Mouse (Mus musculus): ENCODE measurements at regions not wholly inside any gene's neighbourhood (a gene's known extent, or its start where the extent isn't known, plus 50 kb on each side); places are given as distances from the start of the nearest gene placed in this dataset.

DNA sequence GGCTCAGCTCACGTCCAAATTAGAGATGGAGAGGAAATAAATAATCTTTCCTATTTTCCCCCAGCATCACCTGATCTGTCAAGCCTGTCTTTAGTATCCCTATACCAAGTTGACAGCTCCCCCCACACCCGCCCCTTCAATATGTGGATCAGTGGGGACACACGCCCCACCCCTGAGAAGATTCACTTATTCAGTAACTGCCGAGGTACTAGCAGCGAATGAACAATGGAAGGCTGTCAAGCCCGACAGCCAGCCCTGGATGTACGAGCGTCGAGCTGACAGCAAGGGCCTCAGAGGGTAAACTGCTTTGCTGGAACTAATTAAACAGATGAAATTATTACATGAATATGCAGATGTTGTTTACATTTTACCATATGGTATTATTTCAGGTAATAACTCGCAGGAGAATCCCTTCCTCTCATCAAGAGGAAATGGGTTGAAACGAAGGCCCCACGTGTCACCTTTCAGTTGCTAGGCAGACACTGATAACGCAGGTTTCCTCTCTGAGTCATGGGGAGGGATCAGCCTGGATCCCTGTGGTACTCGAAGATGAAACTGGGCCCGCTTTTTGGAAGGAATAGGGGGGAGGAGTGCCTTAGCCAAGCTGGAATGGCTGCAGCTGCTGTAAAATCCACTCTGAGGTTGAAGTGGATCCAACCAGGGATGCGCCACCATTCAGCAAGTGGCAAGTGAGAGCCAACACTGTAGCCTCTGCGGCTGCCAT is 319.7 kb downstream of the Nr2f2 start:
- WGBS: 23% methylated on average over 17 of the region's 17 CpGs
- DNase-seq (ENCODE audit: low spot score) (peak; percentile 71), ATAC-seq (peak; percentile 79; the same call in 1 of the 2 replicates)
- H3K9ac ChIP-seq (replicated peaks; ENCODE audit: low read length): no peak overlapping the region
- no peaks in the 10 kb centered on the region for H3K27me3 ChIP-seq (ENCODE audit: insufficient read depth, low read length)
- H3K4me2 ChIP-seq (ENCODE audit: low read depth, low read length): no peak overlapping the region
- peak; percentile 23; the same call in 1 of the 2 replicates for TF ChIP-seq CTCF (IDR thresholded peaks at IDR 0.05; ENCODE audit: low read depth)
- no peaks in the 10 kb centered on the region for H3K36me3 ChIP-seq (ENCODE audit: insufficient read depth, low read length)
- H3K27ac ChIP-seq: no peak overlapping the region
- no peaks in the 10 kb centered on the region for H3K4me1 ChIP-seq (ENCODE audit: insufficient read depth, low read length)
- H3K4me3 ChIP-seq (ENCODE audit: low read length): no peak overlapping the region
- no peaks in the 10 kb centered on the region for H3K9me3 ChIP-seq (ENCODE audit: low read length)

- no peak for DNase-seq (ENCODE audit: low spot score)
- no peak overlapping the region for H3K4me3 ChIP-seq (ENCODE audit: low read length)
- no peak overlapping the region for H3K4me2 ChIP-seq (ENCODE audit: low read depth, low read length)
- TF ChIP-seq CTCF (IDR thresholded peaks at IDR 0.05; ENCODE audit: low read depth): no peak
- no peaks in the 10 kb centered on the region for H3K36me3 ChIP-seq (ENCODE audit: insufficient read depth, low read length)
- no peak overlapping the region for H3K9ac ChIP-seq (replicated peaks; ENCODE audit: low read length)
- 81% methylated on average over 1 of the region's 1 CpGs for WGBS
- H3K9me3 ChIP-seq (ENCODE audit: low read length): no peaks in the 10 kb centered on the region
- no peaks in the 10 kb centered on the region for H3K27me3 ChIP-seq (ENCODE audit: insufficient read depth, low read length)
- no peak overlapping the region for H3K27ac ChIP-seq
- no peak for ATAC-seq
- no peaks in the 10 kb centered on the region for H3K4me1 ChIP-seq (ENCODE audit: insufficient read depth, low read length)
These were observed 329.5 kb downstream of the Nr2f2 start for GRCm38 (mm10) chr7:70037011-70037410.

DNA sequence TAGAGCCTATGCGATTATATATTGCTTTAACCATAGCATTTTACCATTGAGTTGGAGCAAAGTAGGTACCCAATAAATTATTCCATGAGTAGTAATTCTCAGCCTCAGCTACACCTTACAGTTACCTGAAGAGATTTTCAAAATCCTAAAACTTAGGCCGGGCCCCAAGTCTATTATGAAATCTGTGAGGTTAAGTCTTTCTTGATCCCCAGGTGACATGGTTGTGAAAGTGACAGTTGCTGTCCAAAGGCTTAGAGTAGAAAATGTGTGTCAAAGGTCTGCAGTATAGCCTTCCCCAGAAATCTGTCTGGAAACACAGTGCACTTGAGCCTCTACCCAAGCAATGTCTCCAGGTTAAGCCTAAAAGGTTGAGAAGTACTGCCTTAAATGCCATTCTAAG is 333.7 kb downstream of the Nr2f2 start:
- DNase-seq (ENCODE audit: low spot score) (no peak), ATAC-seq (no peak)
- Histone ChIP-seq H3K27me3 (ENCODE audit: insufficient read depth, low read length) (no peaks in the 10 kb centered on the region), H3K27ac (no peak overlapping the region), H3K9ac (replicated peaks; ENCODE audit: low read length) (no peak overlapping the region), H3K9me3 (ENCODE audit: low read length) (no peaks in the 10 kb centered on the region), H3K4me1 (ENCODE audit: insufficient read depth, low read length) (no peaks in the 10 kb centered on the region), H3K4me3 (ENCODE audit: low read length) (no peak overlapping the region), H3K4me2 (ENCODE audit: low read depth, low read length) (no peak overlapping the region), H3K36me3 (ENCODE audit: insufficient read depth, low read length) (no peaks in the 10 kb centered on the region)
- 96% methylated on average over 2 of the region's 2 CpGs for WGBS
- TF ChIP-seq CTCF (IDR thresholded peaks at IDR 0.05; ENCODE audit: low read depth): no peak

DNA sequence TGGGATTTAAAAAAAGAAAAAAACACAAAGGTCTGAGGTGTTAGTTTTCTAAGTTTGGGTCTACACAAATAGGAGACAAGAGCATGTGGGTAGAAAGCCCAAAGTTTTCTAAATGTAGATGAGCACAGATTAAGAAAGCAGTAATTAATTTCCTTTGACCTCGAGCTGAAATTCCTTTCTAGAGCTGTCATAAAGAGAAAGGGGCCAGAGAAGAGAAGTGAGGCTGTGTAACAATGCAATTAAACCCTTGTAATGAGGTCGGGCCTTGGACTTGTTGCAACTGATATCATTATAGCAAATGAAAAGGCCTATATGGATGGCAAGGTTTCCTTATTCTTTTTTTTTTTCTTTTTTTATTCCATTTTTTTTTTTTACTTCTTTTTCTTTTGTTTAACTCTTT is 337.2 kb downstream of the Nr2f2 start:
- WGBS: 52% methylated on average over 2 of the region's 2 CpGs
- Histone ChIP-seq H3K27me3 (ENCODE audit: insufficient read depth, low read length) (no peaks in the 10 kb centered on the region), H3K9ac (replicated peaks; ENCODE audit: low read length) (no peak overlapping the region), H3K36me3 (ENCODE audit: insufficient read depth, low read length) (no peaks in the 10 kb centered on the region), H3K27ac (no peak overlapping the region), H3K4me3 (ENCODE audit: low read length) (no peak overlapping the region), H3K9me3 (ENCODE audit: low read length) (no peaks in the 10 kb centered on the region), H3K4me2 (ENCODE audit: low read depth, low read length) (no peak overlapping the region), H3K4me1 (ENCODE audit: insufficient read depth, low read length) (no peaks in the 10 kb centered on the region)
- ATAC-seq (no peak), DNase-seq (ENCODE audit: low spot score) (no peak)
- no peak for TF ChIP-seq CTCF (IDR thresholded peaks at IDR 0.05; ENCODE audit: low read depth)

DNA sequence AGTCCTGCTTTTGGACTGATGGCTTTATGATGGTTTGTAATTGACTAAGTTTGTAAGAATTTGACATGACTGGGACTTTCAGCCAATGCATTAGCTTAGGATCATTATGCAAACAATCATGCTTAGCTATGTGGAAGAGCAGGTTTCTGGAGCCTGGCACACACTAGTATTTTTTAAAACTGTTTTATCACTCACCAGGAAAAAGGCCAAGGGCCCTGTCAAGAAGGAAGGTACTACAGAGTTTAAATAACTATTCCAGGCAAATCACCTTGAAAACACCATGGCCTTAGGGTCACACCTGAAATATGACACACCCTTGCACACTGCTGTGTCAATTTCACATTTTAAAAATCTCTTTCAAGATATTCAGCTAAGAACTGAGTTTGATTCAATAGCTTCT is 341.0 kb downstream of the Nr2f2 start:
- Histone ChIP-seq H3K36me3 (ENCODE audit: insufficient read depth, low read length) (no peaks in the 10 kb centered on the region), H3K9ac (replicated peaks; ENCODE audit: low read length) (no peak overlapping the region), H3K27ac (no peak overlapping the region), H3K4me3 (ENCODE audit: low read length) (no peak overlapping the region), H3K4me2 (ENCODE audit: low read depth, low read length) (no peak overlapping the region), H3K27me3 (ENCODE audit: insufficient read depth, low read length) (no peaks in the 10 kb centered on the region), H3K4me1 (ENCODE audit: insufficient read depth, low read length) (no peaks in the 10 kb centered on the region), H3K9me3 (ENCODE audit: low read length) (no peaks in the 10 kb centered on the region)
- TF ChIP-seq CTCF (IDR thresholded peaks at IDR 0.05; ENCODE audit: low read depth): no peak
- ATAC-seq (no peak), DNase-seq (ENCODE audit: low spot score) (no peak)

DNA sequence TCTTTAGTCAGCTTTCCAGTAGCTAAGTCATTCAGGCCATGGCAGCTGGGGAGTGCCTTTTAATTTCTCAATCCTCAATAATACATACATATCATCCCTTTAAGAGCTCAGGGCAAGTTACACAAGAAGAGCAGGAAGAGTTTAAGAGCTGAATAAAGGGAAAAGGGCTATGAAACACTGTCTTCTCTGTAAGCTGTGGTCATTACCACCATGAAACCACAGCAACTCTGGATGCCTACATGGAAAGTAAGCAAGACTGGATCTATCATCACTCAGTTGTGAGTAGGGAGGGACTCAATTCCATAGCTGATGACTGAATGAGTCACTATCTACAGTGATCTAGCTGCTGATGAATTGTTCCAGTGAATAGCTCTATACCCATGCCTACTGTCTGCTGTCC is 349.9 kb downstream of the Nr2f2 start:
- H3K4me2 ChIP-seq (ENCODE audit: low read depth, low read length): no peak overlapping the region
- H3K27me3 ChIP-seq (ENCODE audit: insufficient read depth, low read length): no peaks in the 10 kb centered on the region
- no peak overlapping the region for H3K4me3 ChIP-seq (ENCODE audit: low read length)
- H3K9me3 ChIP-seq (ENCODE audit: low read length): no peaks in the 10 kb centered on the region
- TF ChIP-seq CTCF (IDR thresholded peaks at IDR 0.05; ENCODE audit: low read depth): no peak
- H3K9ac ChIP-seq (replicated peaks; ENCODE audit: low read length): no peak overlapping the region
- no peak for DNase-seq (ENCODE audit: low spot score)
- no peak overlapping the region for H3K27ac ChIP-seq
- no peak for ATAC-seq
- H3K36me3 ChIP-seq (ENCODE audit: insufficient read depth, low read length): no peaks in the 10 kb centered on the region
- H3K4me1 ChIP-seq (ENCODE audit: insufficient read depth, low read length): no peaks in the 10 kb centered on the region

GRCm38 (mm10) chr7:70003200-70003986 is 363.1 kb downstream of the Nr2f2 start:
- no peaks in the 10 kb centered on the region for H3K36me3 ChIP-seq (ENCODE audit: insufficient read depth, low read length)
- DNase-seq (ENCODE audit: low spot score): peak; percentile 33

More at GRCm38 (mm10) chr7:70003200-70003986, 363.1 kb downstream of the Nr2f2 start:
- no peaks in the 10 kb centered on the region for H3K4me1 ChIP-seq (ENCODE audit: insufficient read depth, low read length)
- no peak overlapping the region for H3K4me2 ChIP-seq (ENCODE audit: low read depth, low read length)
- no peak overlapping the region for H3K27ac ChIP-seq
- peaks cover under 1% of the 10 kb centered on the region; the same call in 1 of the 2 replicates for H3K27me3 ChIP-seq (ENCODE audit: insufficient read depth, low read length)
- ATAC-seq: no peak
- H3K9me3 ChIP-seq (ENCODE audit: low read length): no peaks in the 10 kb centered on the region
- 24% methylated on average over 8 of the region's 8 CpGs for WGBS
- H3K9ac ChIP-seq (replicated peaks; ENCODE audit: low read length): no peak overlapping the region
- TF ChIP-seq CTCF (IDR thresholded peaks at IDR 0.05; ENCODE audit: low read depth): no peak
- H3K4me3 ChIP-seq (ENCODE audit: low read length): no peak overlapping the region

Data from hindbrain, postnatal 0 days (tissue).